Mouse (Mus musculus): ENCODE data around the gene Tmem107. TPM values are rescaled to one million over a fixed set of nuclear protein-coding genes. Genes with fewer than 3 reads are reported as not detected.
A peak's percentile ranks its signal among the peaks of the same experiment; 100 is the strongest.

Tmem107 gene
- total RNA-seq, 1 experiment: 38.8 TPM

GRCm38 (mm10) chr11:69062761-69063224 is 7.8 kb upstream of the Tmem107 start:
- Histone ChIP-seq H3K4me1 (ENCODE audit: control insufficient read depth in 2 of 2, insufficient read depth in 2 of 2, low read length in 2 of 2, poor library complexity in 1 of 2) (peaks cover 3 to 5% of the 10 kb centered on the region in 2 experiments; a peak in 2 of 4 replicates), H3K9me3 (ENCODE audit: control insufficient read depth, insufficient read depth, low read depth, low read length) (no peaks in the 10 kb centered on the region)
- in situ Hi-C loops (cut with MboI; ENCODE audit: low sequenced_read_pairs in 2 of 2, unreplicated experiment in 2 of 2): loop anchor here in 1 of 2 experiments (5.0 kb wide), 1 partner anchor 65 kb away; the partner anchor contains the start of gene Aloxe3

GRCm38 (mm10) chr11:69063413-69064201 is 7.0 kb upstream of the Tmem107 start:
- no peak for DNase-seq (ENCODE audit: low read depth, low spot score)
- peaks cover 3 to 5% of the 10 kb centered on the region in 2 experiments; a peak in 2 of 4 replicates for H3K4me1 ChIP-seq (ENCODE audit: control insufficient read depth in 2 of 2, insufficient read depth in 2 of 2, low read length in 2 of 2, poor library complexity in 1 of 2)
- TF ChIP-seq MAFK (IDR thresholded peaks at IDR 0.05; ENCODE audit: insufficient read depth, low read depth, low read length) (0 out of 2 replicates have a peak, but pooled peaks have one; percentile 26), HCFC1 (IDR thresholded peaks at IDR 0.05; ENCODE audit: borderline replicate concordance, insufficient read depth, low read length) (no peak), ZNF384 (IDR thresholded peaks at IDR 0.05; ENCODE audit: low read depth, low read length) (peak; percentile 98)
- in situ Hi-C loops (cut with MboI; ENCODE audit: low sequenced_read_pairs in 2 of 2, unreplicated experiment in 2 of 2): loop anchor here in 1 of 2 experiments (5.0 kb wide), 1 partner anchor 64 kb away; the partner anchor contains the start of gene Aloxe3
- H3K4me3 ChIP-seq (ENCODE audit: insufficient read depth in 1 of 2, low read depth in 1 of 2, low read length in 2 of 2, poor library complexity in 1 of 2, severe bottlenecking in 1 of 2): peak overlapping the region; percentile 68 to 95
- H3K27ac ChIP-seq (ENCODE audit: insufficient read depth, low read depth, low read length, poor library complexity, severe bottlenecking): no peak overlapping the region
- no peaks in the 10 kb centered on the region for H3K9me3 ChIP-seq (ENCODE audit: control insufficient read depth, insufficient read depth, low read depth, low read length)
- H3K36me3 ChIP-seq (ENCODE audit: control insufficient read depth, insufficient read depth, low read length, poor library complexity, severe bottlenecking): no peaks in the 10 kb centered on the region
- H3K9ac ChIP-seq (ENCODE audit: insufficient read depth, low read depth, low read length, poor library complexity, severe bottlenecking): peak overlapping the region; percentile 82

More at GRCm38 (mm10) chr11:69062761-69063224, 7.8 kb upstream of the Tmem107 start:
- Histone ChIP-seq H3K36me3 (ENCODE audit: control insufficient read depth, insufficient read depth, low read length, poor library complexity, severe bottlenecking) (no peaks in the 10 kb centered on the region), H3K4me3 (ENCODE audit: insufficient read depth in 1 of 2, low read depth in 1 of 2, low read length in 2 of 2, poor library complexity in 1 of 2, severe bottlenecking in 1 of 2) (peak overlapping the region; percentile 68 to 88), H3K27ac (ENCODE audit: insufficient read depth, low read depth, low read length, poor library complexity, severe bottlenecking) (no peak overlapping the region), H3K9ac (ENCODE audit: insufficient read depth, low read depth, low read length, poor library complexity, severe bottlenecking) (peak overlapping the region; percentile 58)
- peak; percentile 6; the same call in 1 of the 2 replicates for TF ChIP-seq HCFC1 (IDR thresholded peaks at IDR 0.05; ENCODE audit: borderline replicate concordance, insufficient read depth, low read length)
- TF ChIP-seq ZNF384 (IDR thresholded peaks at IDR 0.05; ENCODE audit: low read depth, low read length): no peak
- TF ChIP-seq MAFK (IDR thresholded peaks at IDR 0.05; ENCODE audit: insufficient read depth, low read depth, low read length): peak; percentile 89
- TF ChIP-seq ZC3H11A (IDR thresholded peaks at IDR 0.05; ENCODE audit: borderline replicate concordance, low read depth, low read length): no peak
- TF ChIP-seq CHD2 (IDR thresholded peaks at IDR 0.05; ENCODE audit: low read depth, low read length): no peak
- peak; percentile 88 for DNase-seq (ENCODE audit: low read depth, low spot score)

- in situ Hi-C loops (cut with MboI; ENCODE audit: low sequenced_read_pairs in 2 of 2, unreplicated experiment in 2 of 2): loop anchor here in 1 of 2 experiments (5.0 kb wide), 1 partner anchor 63 kb away; the partner anchor contains the start of gene Aloxe3
- DNase-seq (ENCODE audit: low read depth, low spot score): no peak
- no peak overlapping the region for H3K27ac ChIP-seq (ENCODE audit: insufficient read depth, low read depth, low read length, poor library complexity, severe bottlenecking)
- peak overlapping the region; percentile 82; the same call in 1 of the 2 replicates for H3K9ac ChIP-seq (ENCODE audit: insufficient read depth, low read depth, low read length, poor library complexity, severe bottlenecking)
- no peaks in the 10 kb centered on the region for H3K36me3 ChIP-seq (ENCODE audit: control insufficient read depth, insufficient read depth, low read length, poor library complexity, severe bottlenecking)
- H3K4me1 ChIP-seq (ENCODE audit: control insufficient read depth in 2 of 2, insufficient read depth in 2 of 2, low read length in 2 of 2, poor library complexity in 1 of 2): peaks cover 3 to 5% of the 10 kb centered on the region in 2 experiments; a peak in 2 of 4 replicates
- no peaks in the 10 kb centered on the region for H3K9me3 ChIP-seq (ENCODE audit: control insufficient read depth, insufficient read depth, low read depth, low read length)
- H3K4me3 ChIP-seq (ENCODE audit: insufficient read depth in 1 of 2, low read depth in 1 of 2, low read length in 2 of 2, poor library complexity in 1 of 2, severe bottlenecking in 1 of 2): peak overlapping the region; percentile 68 to 95
- TF ChIP-seq CHD2 (IDR thresholded peaks at IDR 0.05; ENCODE audit: low read depth, low read length): no peak
- TF ChIP-seq ZC3H11A (IDR thresholded peaks at IDR 0.05; ENCODE audit: borderline replicate concordance, low read depth, low read length): no peak
- TF ChIP-seq MAFK (IDR thresholded peaks at IDR 0.05; ENCODE audit: insufficient read depth, low read depth, low read length): no peak
- no peak for TF ChIP-seq HCFC1 (IDR thresholded peaks at IDR 0.05; ENCODE audit: borderline replicate concordance, insufficient read depth, low read length)
- no peak for TF ChIP-seq ZNF384 (IDR thresholded peaks at IDR 0.05; ENCODE audit: low read depth, low read length)
Measured at GRCm38 (mm10) chr11:69064259-69065133, 6.1 kb upstream of the Tmem107 start.

GRCm38 (mm10) chr11:69065394-69065925 is 5.1 kb upstream of the Tmem107 start:
- no peak overlapping the region for H3K9ac ChIP-seq (ENCODE audit: insufficient read depth, low read depth, low read length, poor library complexity, severe bottlenecking)
- no peak for DNase-seq (ENCODE audit: low read depth, low spot score)
- H3K9me3 ChIP-seq (ENCODE audit: control insufficient read depth, insufficient read depth, low read depth, low read length): no peaks in the 10 kb centered on the region
- peaks cover 3 to 5% of the 10 kb centered on the region in 2 experiments; a peak in 2 of 4 replicates for H3K4me1 ChIP-seq (ENCODE audit: control insufficient read depth in 2 of 2, insufficient read depth in 2 of 2, low read length in 2 of 2, poor library complexity in 1 of 2)
- no peaks in the 10 kb centered on the region for H3K36me3 ChIP-seq (ENCODE audit: control insufficient read depth, insufficient read depth, low read length, poor library complexity, severe bottlenecking)
- H3K27ac ChIP-seq (ENCODE audit: insufficient read depth, low read depth, low read length, poor library complexity, severe bottlenecking): no peak overlapping the region
- no peak overlapping the region for H3K4me3 ChIP-seq (ENCODE audit: insufficient read depth in 1 of 2, low read depth in 1 of 2, low read length in 2 of 2, poor library complexity in 1 of 2, severe bottlenecking in 1 of 2)
- in situ Hi-C loops (cut with MboI; ENCODE audit: low sequenced_read_pairs in 2 of 2, unreplicated experiment in 2 of 2): no loop called here
- no peak for TF ChIP-seq ZNF384 (IDR thresholded peaks at IDR 0.05; ENCODE audit: low read depth, low read length)
- TF ChIP-seq ZC3H11A (IDR thresholded peaks at IDR 0.05; ENCODE audit: borderline replicate concordance, low read depth, low read length): no peak
- TF ChIP-seq MAFK (IDR thresholded peaks at IDR 0.05; ENCODE audit: insufficient read depth, low read depth, low read length): no peak
- TF ChIP-seq CHD2 (IDR thresholded peaks at IDR 0.05; ENCODE audit: low read depth, low read length): no peak
- no peak for TF ChIP-seq HCFC1 (IDR thresholded peaks at IDR 0.05; ENCODE audit: borderline replicate concordance, insufficient read depth, low read length)
